Mouse (Mus musculus): ENCODE measurements around the gene Coq4.

Gene Coq4

GRCm38 (mm10) chr2:29802075-29802826, 15.0 kb downstream of the Coq4 start, which contains the start of gene Slc27a4:
TSS of gene Slc27a4 (plus strand) at chr2:29802634.
- DNase-seq (ENCODE audit: low read depth) = peak; percentile 93

- no peak for DNase-seq (ENCODE audit: low read depth)
These were observed 15.5 kb downstream of the Coq4 start for GRCm38 (mm10) chr2:29802827-29803201.

GRCm38 (mm10) chr2:29803400-29803831, 16.1 kb downstream of the Coq4 start:
- peak; percentile 56 for DNase-seq (ENCODE audit: low read depth)

GRCm38 (mm10) chr2:29815678-29816371, 28.5 kb downstream of the Coq4 start:
- no peak for DNase-seq (ENCODE audit: low read depth)

GRCm38 (mm10) chr2:29817426-29818232, 30.3 kb downstream of the Coq4 start:
- peak; percentile 89 for DNase-seq (ENCODE audit: low read depth)

GRCm38 (mm10) chr2:29819363-29819762, 32.1 kb downstream of the Coq4 start:
- no peak for DNase-seq (ENCODE audit: low read depth)

- peak; percentile 70 for DNase-seq (ENCODE audit: low read depth)
These were observed 32.9 kb downstream of the Coq4 start, which contains the start of gene Urm1 for GRCm38 (mm10) chr2:29820025-29820817. TSS of gene Urm1 (plus strand) at chr2:29820075.

GRCm38 (mm10) chr2:29826318-29826925, 39.1 kb downstream of the Coq4 start:
- DNase-seq (ENCODE audit: low read depth) = no peak

GRCm38 (mm10) chr2:29826926-29827708, 39.8 kb downstream of the Coq4 start:
- DNase-seq (ENCODE audit: low read depth) = peak; percentile 99

GRCm38 (mm10) chr2:29827709-29828024, 40.4 kb downstream of the Coq4 start:
- DNase-seq (ENCODE audit: low read depth) = no peak

- no peak for DNase-seq (ENCODE audit: low read depth)
These were observed 43.8 kb downstream of the Coq4 start for GRCm38 (mm10) chr2:29831106-29831505.

- DNase-seq (ENCODE audit: low read depth) = no peak
These were observed 46.5 kb downstream of the Coq4 start for GRCm38 (mm10) chr2:29833796-29834195.

GRCm38 (mm10) chr2:29835391-29835899, 48.2 kb downstream of the Coq4 start:
- DNase-seq (ENCODE audit: low read depth) = no peak

- DNase-seq (ENCODE audit: low read depth) = no peak
These were observed 52.2 kb downstream of the Coq4 start for GRCm38 (mm10) chr2:29839460-29839859.

- DNase-seq (ENCODE audit: low read depth) = no peak
These were observed 56.2 kb downstream of the Coq4 start for GRCm38 (mm10) chr2:29843231-29844105.

GRCm38 (mm10) chr2:29844115-29844514, 56.8 kb downstream of the Coq4 start:
- no peak for DNase-seq (ENCODE audit: low read depth)

- DNase-seq (ENCODE audit: low read depth) = no peak
These were observed 57.4 kb downstream of the Coq4 start for GRCm38 (mm10) chr2:29844661-29845060.

GRCm38 (mm10) chr2:29845636-29846035, 58.3 kb downstream of the Coq4 start:
- DNase-seq (ENCODE audit: low read depth) = no peak
